Mouse (Mus musculus) retina, embryonic 14.5 days (tissue): ENCODE measurements around the gene Mrrf.

Experiments
- DNase-seq: peaks from one replicate; pipeline ENCODE4 v3.0.0-alpha.2; 2015; ENCODE audit warnings: low spot score

Gene Mrrf

GRCm38 (mm10) chr2:36201756-36202610 is 65.8 kb downstream of the Mrrf start:
- DNase-seq, result no peak

- no peak for DNase-seq
Observed at GRCm38 (mm10) chr2:36202611-36202880, 66.4 kb downstream of the Mrrf start.

- DNase-seq, result peak; percentile 51
Observed at GRCm38 (mm10) chr2:36203011-36203825, 67.0 kb downstream of the Mrrf start.

- DNase-seq, result no peak
Observed at GRCm38 (mm10) chr2:36204595-36204994, 68.4 kb downstream of the Mrrf start.

GRCm38 (mm10) chr2:36207071-36207470 is 70.9 kb downstream of the Mrrf start:
- DNase-seq, result no peak

- peak; percentile 33 for DNase-seq
Observed at GRCm38 (mm10) chr2:36210796-36211195, 74.6 kb downstream of the Mrrf start.

GRCm38 (mm10) chr2:36211785-36212184 is 75.6 kb downstream of the Mrrf start:
- DNase-seq, result peak; percentile 29

- DNase-seq, result no peak
Observed at GRCm38 (mm10) chr2:36213108-36213507, 76.9 kb downstream of the Mrrf start.

- peak; percentile 92 for DNase-seq
Observed at GRCm38 (mm10) chr2:36214023-36214422, 77.8 kb downstream of the Mrrf start.

- DNase-seq, result peak; percentile 52
Observed at GRCm38 (mm10) chr2:36214425-36214824, 78.2 kb downstream of the Mrrf start.

GRCm38 (mm10) chr2:36215203-36215739 is 79.1 kb downstream of the Mrrf start:
- DNase-seq, result no peak

- DNase-seq, result no peak
Observed at GRCm38 (mm10) chr2:36216546-36216945, 80.4 kb downstream of the Mrrf start.

GRCm38 (mm10) chr2:36216953-36217573 is 80.9 kb downstream of the Mrrf start:
- DNase-seq, result no peak

GRCm38 (mm10) chr2:36217692-36218233 is 81.6 kb downstream of the Mrrf start:
- no peak for DNase-seq

GRCm38 (mm10) chr2:36220106-36220505 is 83.9 kb downstream of the Mrrf start:
- no peak for DNase-seq

GRCm38 (mm10) chr2:36220891-36221290 is 84.7 kb downstream of the Mrrf start:
- no peak for DNase-seq

GRCm38 (mm10) chr2:36222168-36222848 is 86.1 kb downstream of the Mrrf start:
- no peak for DNase-seq

- DNase-seq, result no peak
Observed at GRCm38 (mm10) chr2:36223436-36223835, 87.2 kb downstream of the Mrrf start.

GRCm38 (mm10) chr2:36224153-36224552 is 88.0 kb downstream of the Mrrf start:
- DNase-seq, result no peak

GRCm38 (mm10) chr2:36224599-36224998 is 88.4 kb downstream of the Mrrf start:
- DNase-seq, result no peak

- DNase-seq, result peak; percentile 48
Observed at GRCm38 (mm10) chr2:36230366-36230765, 94.2 kb downstream of the Mrrf start, which contains the start of gene Ptgs1. Ptgs1 (plus strand) TSS chr2:36230426.

- no peak for DNase-seq
Observed at GRCm38 (mm10) chr2:36230967-36231366, 94.8 kb downstream of the Mrrf start.
